Mouse (Mus musculus) CD4-positive, CD25-positive, alpha-beta regulatory T cell, adult 9 weeks (primary cell): ENCODE measurements around the gene Oxct2a. TPM values are rescaled to one million over a fixed set of nuclear protein-coding genes. Genes with fewer than 3 reads are reported as not detected.

Experiments used
- polyA plus RNA-seq: library from polyadenylated mRNA; unstranded; fragments of 100-300 nt; shearing (Covaris generic); gene quantifications from one replicate; pipeline ENCODE4 v1.2.1, GENCODE M21; 2017

The Oxct2a gene
- not detected for polyA plus RNA-seq

DNA sequence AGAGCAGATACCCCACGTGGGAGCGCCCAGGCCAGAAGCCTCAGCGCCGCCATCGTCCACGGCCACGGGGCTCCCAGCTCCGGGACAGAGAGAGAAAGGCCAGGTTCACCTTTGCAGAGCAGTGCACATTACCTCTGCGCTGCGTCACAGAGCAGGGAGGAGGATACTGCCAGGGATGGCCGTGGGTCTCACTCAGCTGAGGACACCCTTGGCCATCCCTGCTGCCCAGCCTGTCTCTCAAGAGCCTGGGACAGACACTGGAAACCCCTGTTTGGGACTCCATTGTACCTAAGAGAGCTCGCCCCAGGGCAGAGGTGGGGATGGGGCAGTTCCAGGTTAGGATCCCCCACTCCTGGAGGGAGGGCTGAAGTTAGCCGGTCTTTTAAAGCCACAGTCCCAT is at the start of gene Oxct2a:
TSS of gene Oxct2a (minus strand) at position 101 of the 400 bp plus-strand sequence.

DNA sequence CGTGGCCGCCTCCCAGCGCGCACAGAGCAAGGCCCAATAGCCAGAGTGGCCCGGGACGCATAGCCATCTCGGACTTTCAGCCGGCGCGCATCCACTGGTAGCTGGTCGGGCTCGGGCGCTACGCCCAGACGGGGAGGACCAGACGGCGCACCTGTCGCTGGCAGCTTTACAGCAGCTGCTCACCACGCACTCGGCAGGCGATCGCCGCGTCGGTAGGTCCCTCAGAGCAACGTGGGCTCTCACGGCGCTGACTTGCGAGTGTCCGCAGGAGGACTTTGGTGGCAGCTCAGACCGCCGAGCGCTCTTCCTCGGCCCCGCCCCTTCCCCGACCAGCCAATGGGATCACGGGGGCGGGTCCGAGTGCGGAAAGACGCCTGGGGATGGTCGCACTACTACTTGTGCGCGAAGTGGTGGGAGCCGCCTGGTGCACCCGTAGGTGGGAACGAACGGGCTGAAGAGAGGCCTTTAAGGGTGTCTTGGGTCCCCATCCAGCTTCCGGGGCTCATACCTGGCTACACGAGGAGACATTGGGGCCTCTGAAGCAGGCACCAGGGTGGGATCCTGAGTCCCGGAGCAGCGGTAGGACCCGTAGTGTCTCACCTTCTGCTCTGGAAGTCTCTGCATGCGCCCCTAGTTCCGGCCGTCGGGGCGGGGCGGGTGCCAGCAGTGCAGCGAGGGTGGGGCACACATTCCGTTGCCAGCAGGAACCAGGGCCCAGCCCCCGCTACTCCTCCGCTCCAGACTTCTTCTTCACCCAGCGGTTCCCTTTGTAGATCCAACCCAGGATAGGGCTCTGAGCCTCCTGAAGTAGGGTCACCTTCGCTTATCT is 19.4 kb upstream of the Oxct2a start, which contains the start of gene Bmp8a:
TSS of gene Bmp8a (minus strand) at position 611 of the 829 bp plus-strand sequence.

Other genes with a start within 250 kb of the Oxct2a start
- 0.24 TPM for gene Bmp8b, start 218.5 kb downstream of the Oxct2a start, polyA plus RNA-seq
- gene Oxct2b, start 207.4 kb downstream of the Oxct2a start, polyA plus RNA-seq: not detected
- gene Ppie, start 183.7 kb downstream of the Oxct2a start, polyA plus RNA-seq: 98.9 TPM
- not detected for gene Hpcal4, start 140.4 kb downstream of the Oxct2a start, polyA plus RNA-seq
- gene Nt5c1a, start 122.1 kb downstream of the Oxct2a start, polyA plus RNA-seq: not detected
- gene Heyl, start 90.1 kb downstream of the Oxct2a start, polyA plus RNA-seq: 0.29 TPM
- 4.9 TPM for gene Pabpc4, start 61.3 kb downstream of the Oxct2a start, polyA plus RNA-seq
- gene Bmp8a, start 19.6 kb upstream of the Oxct2a start, polyA plus RNA-seq: not detected